Mouse (Mus musculus) mature B cell (primary cell): ENCODE data around the gene Pgam5.

Experiments
- in situ Hi-C: fragments of 300-500 bp; cut with MboI; formaldehyde crosslinking; loops from 2 replicates; pipeline ENCODE4 v1.14.3; 2019

Pgam5 gene

DNA sequence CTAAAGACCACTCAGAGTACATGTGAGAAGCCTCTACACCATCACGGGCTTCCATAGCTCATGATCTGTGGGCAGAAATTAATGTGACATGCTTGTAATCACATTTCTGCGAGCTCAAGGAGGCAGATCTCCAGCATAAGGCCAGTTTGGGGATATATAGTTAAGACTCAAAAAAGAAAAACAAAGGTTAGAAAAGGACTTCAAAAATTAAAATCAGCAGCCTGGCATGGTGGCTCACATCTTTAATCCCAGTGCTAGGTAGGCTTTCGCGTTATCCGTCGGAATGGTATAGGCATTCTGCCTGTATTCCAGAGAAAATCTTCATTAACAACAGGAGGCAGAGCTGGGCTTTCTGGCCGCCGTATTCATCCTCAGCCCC lies 39.3 kb downstream of the Pgam5 start:
- in situ Hi-C loops, result no loop called here

- in situ Hi-C loops, result no loop called here
Observed at GRCm38 (mm10) chr5:110227336-110227883, 42.3 kb downstream of the Pgam5 start.

DNA sequence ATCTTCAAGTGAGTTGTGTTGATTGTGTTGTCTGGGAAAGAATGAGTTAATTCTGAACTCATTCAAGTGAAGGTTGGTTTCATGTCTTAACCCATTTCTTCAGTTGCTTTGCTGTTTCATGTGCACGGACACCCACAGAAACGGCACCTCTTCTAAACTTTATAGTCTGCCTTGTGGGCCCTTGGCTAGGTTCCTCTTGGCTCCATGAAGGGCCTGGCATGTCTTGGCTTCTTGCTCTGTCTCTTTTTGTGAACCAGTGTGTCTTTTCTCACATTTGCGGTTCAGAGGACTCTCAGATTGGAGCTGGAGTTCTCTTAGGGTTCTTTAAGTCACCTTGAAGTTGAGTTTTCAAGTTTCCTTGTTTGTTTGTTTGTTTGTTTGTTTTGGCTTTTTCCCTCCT lies 44.7 kb downstream of the Pgam5 start:
- in situ Hi-C loops, result no loop called here

- in situ Hi-C loops, result no loop called here
Observed at GRCm38 (mm10) chr5:110222757-110223156, 47.0 kb downstream of the Pgam5 start.

DNA sequence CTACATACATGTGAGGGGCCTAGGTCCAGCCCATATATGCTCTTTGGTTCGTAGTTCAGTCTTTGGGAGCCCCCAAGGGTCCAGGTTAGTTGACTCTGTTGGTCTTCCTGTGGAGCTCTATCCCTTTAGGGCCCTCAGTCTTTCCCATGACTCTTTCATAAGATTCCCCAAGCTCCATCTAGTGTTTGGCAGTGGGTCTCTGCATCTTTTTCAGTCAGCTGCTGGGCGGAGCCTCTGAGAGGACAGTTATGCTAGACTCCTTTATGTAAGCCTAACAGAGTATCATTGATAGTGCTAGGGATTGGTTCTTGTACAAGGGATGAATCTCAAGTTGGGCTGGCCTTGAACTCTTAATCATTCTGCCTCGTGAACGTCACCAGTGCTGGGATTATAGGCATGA lies 49.4 kb downstream of the Pgam5 start:
- in situ Hi-C loops, result no loop called here

DNA sequence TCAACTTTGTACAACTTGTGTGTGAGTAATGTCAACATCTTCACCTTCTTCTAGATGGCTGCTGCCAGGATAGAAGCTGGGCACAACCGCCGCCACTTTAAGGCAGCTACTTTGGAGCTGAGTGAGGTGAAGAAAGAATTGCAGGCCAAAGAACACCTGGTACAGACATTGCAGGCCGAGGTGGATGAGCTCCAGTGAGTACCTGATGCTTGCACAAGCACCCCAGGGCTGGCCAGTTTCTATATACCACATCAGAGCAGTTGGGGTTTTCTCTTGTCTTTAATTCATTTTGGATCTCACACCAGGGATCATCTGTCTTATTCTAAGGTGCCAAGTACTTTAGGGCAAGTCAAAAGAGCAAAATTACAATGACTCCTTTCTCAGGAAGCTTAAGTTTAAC lies 52.9 kb downstream of the Pgam5 start:
- in situ Hi-C loops, result no loop called here

GRCm38 (mm10) chr5:110211312-110211711 lies 58.4 kb downstream of the Pgam5 start:
- in situ Hi-C loops, result no loop called here
